Mouse (Mus musculus): ENCODE data around the gene Ryr1.

DNA sequence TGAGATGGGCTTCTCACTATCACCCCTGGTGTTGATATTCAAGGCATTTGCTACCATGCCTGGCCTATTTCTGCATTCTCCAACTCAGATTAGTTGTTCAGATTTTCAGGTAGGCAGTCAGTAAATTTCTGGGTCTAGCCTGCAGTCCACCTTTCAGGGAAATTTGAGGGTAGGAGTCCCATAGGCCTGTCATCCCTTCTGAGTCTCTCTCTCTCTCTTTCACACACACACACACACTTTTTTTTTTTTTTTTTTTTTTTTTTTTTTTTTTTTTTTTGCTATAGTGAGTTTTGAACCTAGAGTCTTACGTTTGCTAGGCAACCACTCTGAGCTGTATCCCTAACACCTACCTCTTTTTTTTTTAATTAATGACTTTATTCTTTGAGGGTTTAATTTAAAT lies 140.5 kb downstream of the Ryr1 start:
- TF ChIP-seq CTCF (IDR thresholded peaks at IDR 0.05; ENCODE audit: low read depth) (no peak), EP300 (IDR thresholded peaks at IDR 0.05; ENCODE audit: low read depth) (no peak)
